Mouse (Mus musculus) right cerebral cortex, postnatal 10 days (tissue): ENCODE measurements around the gene Acot8.
"Not testable (repeated sequence)": the region's sequence is repeated elsewhere in the genome, so short reads cannot be mapped to it uniquely, and the experiment has no call there.

Experiments used
- DNase-seq, 2 experiments: peaks; one replicate each; pipeline ENCODE4 v3.0.0; 2021; ENCODE audit warnings: low spot score in 2 of 2

Acot8 gene

GRCm38 (mm10) chr2:164813557-164813956 lies 8.9 kb upstream of the Acot8 start:
- DNase-seq, result no peak

GRCm38 (mm10) chr2:164806614-164807013 lies 1.9 kb upstream of the Acot8 start:
- DNase-seq, result no peak

DNA sequence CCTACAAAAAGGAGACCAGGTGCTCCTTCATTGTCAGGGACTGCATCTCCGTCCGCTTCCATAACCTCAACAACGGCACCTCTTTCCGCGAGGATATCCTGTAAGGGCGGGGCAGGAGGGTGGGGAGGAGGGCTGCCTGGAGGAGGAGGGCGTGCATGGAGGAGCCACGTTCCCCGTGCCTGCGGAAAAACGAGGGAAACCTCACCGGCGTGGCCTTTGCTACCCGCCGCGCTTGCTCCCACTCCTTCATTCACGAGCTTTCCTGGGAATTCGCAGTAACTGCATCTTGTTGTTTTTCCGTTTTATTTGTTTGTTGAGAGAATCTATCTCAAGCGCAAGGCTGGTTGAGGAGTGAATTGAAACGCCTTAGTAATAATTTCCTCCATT lies 643 bp upstream of the Acot8 start:
- DNase-seq, result no peak

DNA sequence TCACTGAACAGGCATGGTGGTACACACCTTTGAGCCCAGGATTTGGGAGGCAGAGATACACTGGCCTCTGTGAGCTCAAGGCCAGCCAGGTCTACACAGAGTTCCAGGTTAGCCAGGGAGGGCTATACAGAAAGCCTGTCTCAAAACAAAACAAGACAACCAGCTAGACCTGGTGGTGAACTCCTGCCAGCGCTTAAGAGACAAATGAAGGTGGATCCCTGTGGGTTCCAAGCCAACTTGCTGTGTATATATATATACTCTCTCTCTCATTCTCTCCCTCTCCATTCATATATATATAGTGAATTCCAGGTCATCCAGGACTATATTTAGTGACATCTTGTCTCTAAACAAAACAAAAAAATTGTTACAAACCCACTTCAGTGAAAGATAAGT lies 765 bp downstream of the Acot8 start:
- DNase-seq, result no peak

GRCm38 (mm10) chr2:164803201-164803920 lies 1.3 kb downstream of the Acot8 start:
- no peak for DNase-seq

DNA sequence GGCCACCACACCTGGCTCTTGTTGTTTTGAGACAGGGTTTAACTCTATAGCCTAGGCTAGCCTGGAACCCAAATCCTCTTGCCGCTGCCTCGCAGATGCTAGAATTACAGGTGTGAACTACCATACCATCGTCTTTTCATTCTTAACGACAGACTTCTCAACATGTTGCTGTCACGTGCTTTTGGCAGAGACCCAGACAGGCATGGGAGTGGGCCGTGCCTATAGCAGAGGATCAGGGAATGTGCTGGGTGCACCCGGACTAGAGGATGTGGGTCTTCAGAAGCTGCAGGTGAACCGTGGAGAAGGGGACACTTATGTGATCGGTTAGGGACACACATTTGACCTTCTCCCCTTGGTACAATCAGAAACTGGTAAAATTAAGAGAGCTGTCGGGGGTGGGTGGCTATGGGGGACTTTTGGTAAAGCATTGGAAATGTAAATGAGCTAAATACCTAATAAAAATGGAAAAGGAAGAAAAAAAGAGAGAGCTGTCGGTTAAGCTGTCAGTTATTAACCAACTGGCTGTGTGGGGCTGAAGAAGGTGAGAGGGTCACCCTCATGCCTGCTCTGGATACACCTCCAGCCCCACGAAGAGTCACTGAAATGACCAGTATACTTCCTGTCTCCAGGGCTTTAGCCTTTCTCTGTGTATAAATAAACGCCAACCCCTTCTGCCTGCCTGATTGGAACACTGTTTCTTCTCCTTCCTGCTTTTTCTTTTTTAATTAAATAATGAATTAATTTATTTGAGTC lies 4.3 kb downstream of the Acot8 start:
- no peak for DNase-seq

GRCm38 (mm10) chr2:164798554-164798953 lies 6.1 kb downstream of the Acot8 start:
- DNase-seq, result not testable (repeated sequence)

DNA sequence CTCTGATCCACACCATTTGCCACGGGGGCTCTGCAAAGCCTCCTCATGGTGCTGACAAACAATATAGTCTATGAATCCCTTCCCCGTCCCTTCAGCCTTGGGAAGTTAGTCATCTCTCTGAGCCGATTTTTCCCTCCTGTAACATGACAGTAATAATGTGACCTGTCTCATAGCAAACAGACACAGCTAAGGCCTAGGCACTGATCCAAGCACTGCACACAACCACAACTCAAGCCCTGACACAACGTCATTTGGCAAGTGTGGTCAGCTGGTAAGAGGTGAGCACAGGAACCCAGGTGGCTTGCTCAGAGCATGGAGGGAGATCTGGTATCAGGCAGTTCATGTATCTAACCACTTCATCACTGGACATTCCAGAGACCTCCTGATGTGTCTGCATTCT lies 8.8 kb downstream of the Acot8 start:
- DNase-seq, result no peak

GRCm38 (mm10) chr2:164794293-164794692 lies 10.4 kb downstream of the Acot8 start:
- DNase-seq, result peak; percentile 89 to 90

DNA sequence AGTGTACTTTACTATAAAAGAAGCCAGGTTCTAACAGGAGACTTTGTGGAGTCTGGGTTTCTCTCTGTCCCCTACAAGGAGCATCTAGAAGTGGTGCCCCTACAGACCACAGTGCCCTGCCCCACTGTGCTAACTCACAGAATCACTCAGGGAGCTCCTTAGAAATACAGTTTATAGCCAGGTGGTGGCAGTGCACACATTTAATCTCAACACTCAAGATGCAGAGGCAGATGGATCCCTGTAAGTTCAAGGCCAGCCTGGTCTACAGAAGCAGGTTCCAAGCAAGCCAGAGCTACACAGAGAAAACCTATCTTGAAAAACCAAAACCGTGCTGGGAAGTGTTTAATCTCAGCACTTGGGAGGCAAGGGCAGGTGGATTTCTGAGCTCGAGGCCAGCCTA lies 10.9 kb downstream of the Acot8 start:
- DNase-seq, result no peak

- DNase-seq, result peak; percentile 47 to 60
Observed at GRCm38 (mm10) chr2:164793236-164793635, 11.4 kb downstream of the Acot8 start.

DNA sequence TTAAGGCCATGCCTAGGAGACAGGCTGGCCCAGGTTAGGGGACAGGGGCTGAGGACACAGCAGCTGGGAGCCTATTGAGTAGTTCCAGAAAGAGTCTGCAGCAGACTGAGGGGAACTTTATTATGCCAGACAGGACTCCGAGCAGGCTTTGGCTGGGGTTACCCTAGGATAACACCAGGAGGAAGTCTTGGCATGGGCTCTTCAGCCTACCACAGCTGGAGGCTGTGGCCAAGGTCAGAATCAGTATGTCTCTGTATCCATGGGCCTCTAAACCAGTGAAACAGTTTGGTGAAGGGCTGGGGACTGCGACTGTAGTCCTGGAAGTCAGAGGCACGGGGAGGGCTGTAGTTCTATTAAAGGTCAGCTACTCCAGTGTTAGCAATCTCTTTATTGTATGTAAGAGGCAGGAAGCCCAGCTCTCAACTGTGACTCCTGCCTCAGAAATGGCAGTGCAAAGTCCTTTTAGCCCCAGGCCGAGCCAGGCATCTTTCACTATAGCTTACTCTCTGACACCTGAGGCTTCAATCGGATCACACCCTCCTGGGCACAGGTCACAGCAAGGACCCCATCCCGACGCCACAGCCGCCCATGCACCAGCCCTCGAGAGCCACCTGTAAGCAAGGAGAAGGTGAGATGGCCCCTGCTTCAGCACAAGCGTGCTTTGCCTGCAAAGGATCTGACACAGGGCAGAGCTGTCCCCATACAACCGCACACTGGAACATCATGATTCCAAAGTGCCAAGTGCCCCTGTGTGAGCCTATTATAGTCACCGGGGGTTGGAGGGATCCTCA lies 12.1 kb downstream of the Acot8 start:
- DNase-seq, result no peak

- no peak for DNase-seq
Observed at GRCm38 (mm10) chr2:164791841-164792261, 12.8 kb downstream of the Acot8 start.

- DNase-seq, result no peak
Observed at GRCm38 (mm10) chr2:164790451-164790850, 14.2 kb downstream of the Acot8 start.

GRCm38 (mm10) chr2:164788411-164788810 lies 16.3 kb downstream of the Acot8 start:
- no peak for DNase-seq

DNA sequence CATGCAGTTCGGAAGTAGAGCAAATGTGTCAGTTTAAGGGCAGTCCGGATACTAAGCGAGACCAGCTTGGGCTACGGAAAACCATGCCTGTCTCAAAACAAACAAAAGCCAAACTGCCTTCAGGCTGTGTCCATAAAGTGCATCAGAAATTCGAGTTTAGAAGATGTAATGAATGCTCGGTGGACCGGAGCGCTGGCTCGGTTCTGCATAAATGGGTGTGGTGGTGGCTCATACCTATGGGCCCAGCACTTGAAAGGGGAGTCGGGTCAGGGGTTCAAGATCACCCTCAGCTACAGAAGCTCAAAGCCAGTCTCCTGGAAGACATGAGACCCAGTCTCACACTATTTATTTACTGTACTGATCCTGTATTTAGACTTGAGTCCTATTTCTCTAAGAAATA lies 16.9 kb downstream of the Acot8 start:
- DNase-seq, result no peak

- DNase-seq, result no peak
Observed at GRCm38 (mm10) chr2:164787032-164787431, 17.6 kb downstream of the Acot8 start.

GRCm38 (mm10) chr2:164786388-164786885 lies 18.2 kb downstream of the Acot8 start:
- DNase-seq, result peak in 1 of 2 experiments; percentile 49

DNA sequence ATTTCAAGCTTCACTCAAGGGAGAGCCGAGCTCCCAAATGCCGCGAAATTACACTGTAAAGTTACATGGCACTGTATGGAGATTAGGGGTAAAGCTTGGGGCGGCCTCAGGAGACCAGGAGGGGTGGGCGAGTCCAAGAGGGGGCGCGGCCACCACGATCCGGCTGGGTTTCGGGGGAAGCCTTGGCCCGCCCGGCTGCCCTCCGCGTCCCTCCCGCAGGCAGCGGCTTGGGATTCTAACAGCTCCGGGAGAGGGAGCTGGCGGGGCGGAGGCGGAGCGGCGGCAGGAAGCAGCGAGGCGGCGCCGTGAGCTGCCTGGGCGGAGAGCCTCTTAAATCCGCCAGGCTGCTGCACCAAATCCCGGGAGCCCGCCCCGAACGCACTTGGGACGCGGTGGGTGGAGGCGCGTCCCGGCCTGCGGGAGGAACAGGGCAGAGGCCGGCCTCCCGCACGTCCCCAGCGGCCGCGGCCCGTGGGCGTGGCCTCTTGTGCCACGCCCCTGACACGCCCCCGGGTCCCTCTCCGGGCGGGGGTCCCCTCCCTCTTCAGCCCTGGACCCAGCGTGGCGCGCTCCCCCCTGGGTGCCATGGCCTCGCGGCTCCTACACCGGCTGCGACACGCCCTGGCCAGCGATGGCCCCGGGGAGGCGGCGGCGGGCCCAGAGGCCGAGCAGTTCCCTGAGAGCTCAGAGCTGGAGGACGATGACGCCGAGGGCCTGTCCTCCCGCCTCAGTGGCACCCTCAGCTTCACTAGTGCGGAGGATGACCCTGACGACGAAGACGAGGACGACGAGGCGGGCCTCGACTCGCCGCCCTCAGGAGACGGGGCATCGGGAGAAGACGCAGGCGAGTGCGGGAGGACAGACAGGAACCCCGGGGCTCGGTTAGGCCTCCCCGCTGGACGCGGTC lies 18.9 kb downstream of the Acot8 start, which contains the start of gene Snx21:
TSS of gene Snx21 (plus strand) at position 343 of the 907 bp plus-strand sequence.
- peak; percentile 89 for DNase-seq

DNA sequence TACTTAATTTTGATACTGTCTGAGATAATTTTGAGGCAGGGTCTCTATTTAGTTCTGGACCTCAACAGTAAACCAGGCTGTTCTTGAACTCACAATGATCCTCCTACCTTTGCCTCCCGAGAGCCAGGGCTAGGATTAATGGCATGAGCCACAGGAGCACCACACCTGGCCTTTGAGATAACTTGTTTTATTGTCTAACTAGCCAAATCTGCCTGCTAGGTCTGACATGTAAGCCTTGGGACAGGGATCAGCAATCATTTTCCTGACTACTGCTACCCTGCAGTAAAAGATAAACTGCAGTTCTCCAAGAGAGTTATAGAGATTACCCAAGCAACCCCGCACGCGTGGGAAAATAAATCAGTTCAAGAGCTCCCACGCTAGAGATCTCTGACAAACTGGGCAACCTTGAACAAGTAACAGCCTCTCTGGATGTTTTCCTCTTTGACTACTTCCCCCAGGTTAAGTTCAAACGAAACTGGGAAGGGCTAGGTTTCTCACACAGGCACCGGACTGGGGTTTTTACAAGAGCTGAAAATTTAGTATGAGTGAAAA lies 19.7 kb downstream of the Acot8 start:
- DNase-seq, result no peak
